Mouse (Mus musculus) erythroblast, embryonic 14.5 days (primary cell): ENCODE data around the gene Ankrd28. TPM values are rescaled to one million over a fixed set of nuclear protein-coding genes. Genes with fewer than 3 reads are reported as not detected.

ENCODE experiments used
- H3K27me3 ChIP-seq: 2 replicates; pipeline ENCODE4 v1.6.1; 2012; ENCODE audit warnings: inconsistent platforms; ENCODE audit not compliant: control insufficient read depth
- H3K36me3 ChIP-seq: 2 replicates; pipeline ENCODE4 v1.6.1; 2012; ENCODE audit warnings: mild to moderate bottlenecking, inconsistent platforms; ENCODE audit not compliant: control insufficient read depth
- H3K4me1 ChIP-seq: 2 replicates; pipeline ENCODE4 v1.6.1; 2012; ENCODE audit warnings: inconsistent platforms; ENCODE audit not compliant: control insufficient read depth
- H3K4me3 ChIP-seq: replicated peaks from 2 replicates; pipeline ENCODE3; 2012; ENCODE audit warnings: moderate library complexity, mild to moderate bottlenecking, inconsistent platforms
- H3K9me3 ChIP-seq: 2 replicates; pipeline ENCODE4 v1.6.1; 2012; ENCODE audit warnings: low read length, inconsistent platforms, mixed read lengths; ENCODE audit not compliant: control insufficient read depth
- GATA1 ChIP-seq: IDR thresholded peaks from 2 replicates; pipeline ENCODE4 v1.6.1; 2012; ENCODE audit warnings: low read length, inconsistent platforms, mixed read lengths
- TAL1 ChIP-seq: IDR thresholded peaks from 3 replicates; pipeline ENCODE4 v1.6.1; 2012; ENCODE audit warnings: low read length, inconsistent platforms, mixed read lengths
- polyA plus RNA-seq: library from polyadenylated mRNA; stranded (reverse); fragments of >175 nt; gene quantifications from 2 replicates; pipeline ENCODE4 v1.2.3, GENCODE M21; 2012

The Ankrd28 gene
- polyA plus RNA-seq, 1 experiment: 0.02 TPM

- H3K27me3 ChIP-seq: no peaks in the 10 kb centered on the region
- no peak overlapping the region for H3K4me3 ChIP-seq
- no peaks in the 10 kb centered on the region for H3K9me3 ChIP-seq
- H3K4me1 ChIP-seq: no peaks in the 10 kb centered on the region
- H3K36me3 ChIP-seq: peaks cover 55% of the 10 kb centered on the region
- TF ChIP-seq TAL1 (no peak), GATA1 (no peak)
Observed at GRCm38 (mm10) chr14:31700376-31700775, 130.1 kb downstream of the Ankrd28 start.

GRCm38 (mm10) chr14:31697755-31698154 lies 132.7 kb downstream of the Ankrd28 start:
- H3K36me3 ChIP-seq: peaks cover 38% of the 10 kb centered on the region
- no peak overlapping the region for H3K4me3 ChIP-seq
- TF ChIP-seq GATA1 (no peak), TAL1 (no peak)
- H3K9me3 ChIP-seq: no peaks in the 10 kb centered on the region
- H3K4me1 ChIP-seq: no peaks in the 10 kb centered on the region
- H3K27me3 ChIP-seq: no peaks in the 10 kb centered on the region

- no peaks in the 10 kb centered on the region for H3K4me1 ChIP-seq
- TF ChIP-seq TAL1 (no peak), GATA1 (no peak)
- H3K9me3 ChIP-seq: no peaks in the 10 kb centered on the region
- H3K4me3 ChIP-seq: no peak overlapping the region
- no peaks in the 10 kb centered on the region for H3K27me3 ChIP-seq
- peaks cover 34% of the 10 kb centered on the region for H3K36me3 ChIP-seq
Observed at GRCm38 (mm10) chr14:31697346-31697745, 133.1 kb downstream of the Ankrd28 start.

- Histone ChIP-seq H3K9me3 (no peaks in the 10 kb centered on the region), H3K4me1 (no peaks in the 10 kb centered on the region), H3K36me3 (peaks cover 30% of the 10 kb centered on the region), H3K4me3 (no peak overlapping the region), H3K27me3 (no peaks in the 10 kb centered on the region)
- TF ChIP-seq TAL1: no peak
- no peak for TF ChIP-seq GATA1
Observed at GRCm38 (mm10) chr14:31696985-31697303, 133.5 kb downstream of the Ankrd28 start.

- Histone ChIP-seq H3K9me3 (no peaks in the 10 kb centered on the region), H3K4me3 (no peak overlapping the region), H3K4me1 (no peaks in the 10 kb centered on the region), H3K36me3 (peaks cover 25% of the 10 kb centered on the region), H3K27me3 (no peaks in the 10 kb centered on the region)
- TF ChIP-seq GATA1: no peak
- no peak for TF ChIP-seq TAL1
Observed at GRCm38 (mm10) chr14:31696206-31696984, 134.1 kb downstream of the Ankrd28 start.

GRCm38 (mm10) chr14:31692536-31692935 lies 137.9 kb downstream of the Ankrd28 start:
- TF ChIP-seq GATA1: no peak
- TF ChIP-seq TAL1: no peak
- peaks cover 8% of the 10 kb centered on the region for H3K36me3 ChIP-seq
- H3K4me3 ChIP-seq: no peak overlapping the region
- H3K4me1 ChIP-seq: no peaks in the 10 kb centered on the region; the same call in 1 of the 2 replicates
- no peaks in the 10 kb centered on the region for H3K9me3 ChIP-seq
- no peaks in the 10 kb centered on the region for H3K27me3 ChIP-seq

GRCm38 (mm10) chr14:31686231-31686630 lies 144.2 kb downstream of the Ankrd28 start:
- no peak overlapping the region for H3K4me3 ChIP-seq
- H3K9me3 ChIP-seq: no peaks in the 10 kb centered on the region
- no peaks in the 10 kb centered on the region for H3K36me3 ChIP-seq
- H3K4me1 ChIP-seq: peaks cover 3% of the 10 kb centered on the region; the same call in 1 of the 2 replicates
- peaks cover 3% of the 10 kb centered on the region; the same call in 1 of the 2 replicates for H3K27me3 ChIP-seq
- TF ChIP-seq GATA1 (no peak), TAL1 (no peak)

- no peaks in the 10 kb centered on the region for H3K9me3 ChIP-seq
- H3K36me3 ChIP-seq: no peaks in the 10 kb centered on the region
- TF ChIP-seq GATA1: no peak
- no peak for TF ChIP-seq TAL1
- peaks cover 3% of the 10 kb centered on the region; the same call in 1 of the 2 replicates for H3K27me3 ChIP-seq
- H3K4me3 ChIP-seq: no peak overlapping the region
- peaks cover 3% of the 10 kb centered on the region; the same call in 1 of the 2 replicates for H3K4me1 ChIP-seq
Observed at GRCm38 (mm10) chr14:31685680-31686079, 144.8 kb downstream of the Ankrd28 start.

- Histone ChIP-seq H3K9me3 (no peaks in the 10 kb centered on the region), H3K4me1 (peaks cover 3% of the 10 kb centered on the region; the same call in 1 of the 2 replicates), H3K4me3 (no peak overlapping the region), H3K36me3 (no peaks in the 10 kb centered on the region), H3K27me3 (peaks cover 3% of the 10 kb centered on the region; the same call in 1 of the 2 replicates)
- TF ChIP-seq TAL1: no peak
- TF ChIP-seq GATA1: no peak
Observed at GRCm38 (mm10) chr14:31684343-31685040, 146.0 kb downstream of the Ankrd28 start.
